Mouse (Mus musculus) liver, postnatal 0 days (tissue): Measurements from ENCODE around the gene Gm5127. TPM values are rescaled to one million over a fixed set of nuclear protein-coding genes. Genes with fewer than 3 reads are reported as not detected.

Source experiments
- ATAC-seq: fragments of 200-750 bp; cut with Nextera tagmentation; 2 replicates; pipeline ENCODE4 v1.8.0; 2017; ENCODE audit warnings: mild to moderate bottlenecking, moderate library complexity
- DNase-seq: peaks from one replicate; pipeline ENCODE4 v3.0.0-alpha.2; 2016
- H3K27ac ChIP-seq: fragments of 300-500 bp; sonication (generic); 2 replicates; pipeline ENCODE4 v1.5.1; 2014; ENCODE audit warnings: antibody characterized with exemption, moderate library complexity, mild to moderate bottlenecking, low read depth
- H3K27me3 ChIP-seq: fragments of 300-500 bp; sonication (generic); 2 replicates; pipeline ENCODE4 v1.6.1; 2014; ENCODE audit warnings: low read length, control low read depth, mixed read lengths; ENCODE audit not compliant: insufficient read depth
- H3K36me3 ChIP-seq: fragments of 300-500 bp; sonication (generic); replicated peaks from 2 replicates; pipeline ENCODE4 v1.6.1; 2014; ENCODE audit warnings: mild to moderate bottlenecking, control low read depth, low read length, moderate library complexity, mixed read lengths; ENCODE audit not compliant: insufficient read depth
- H3K4me1 ChIP-seq: fragments of 300-500 bp; sonication (generic); 2 replicates; pipeline ENCODE4 v1.6.1; 2014; ENCODE audit warnings: antibody characterized with exemption, mild to moderate bottlenecking, control low read depth; ENCODE audit not compliant: insufficient read depth
- H3K4me2 ChIP-seq: fragments of 300-500 bp; sonication (generic); 2 replicates; pipeline ENCODE4 v1.6.1; 2014; ENCODE audit warnings: low read depth, mild to moderate bottlenecking, low read length, moderate library complexity, mixed read lengths
- H3K4me3 ChIP-seq: fragments of 300-500 bp; sonication (generic); 2 replicates; pipeline ENCODE4 v1.5.1; 2014; ENCODE audit warnings: low read depth, low read length
- H3K9ac ChIP-seq: fragments of 300-500 bp; sonication (generic); replicated peaks from 2 replicates; pipeline ENCODE4 v1.6.1; 2014; ENCODE audit warnings: mild to moderate bottlenecking, moderate library complexity
- H3K9me3 ChIP-seq: fragments of 300-500 bp; sonication (generic); 2 replicates; pipeline ENCODE4 v1.6.1; 2016; ENCODE audit warnings: mild to moderate bottlenecking, control low read depth, low read length, mixed read lengths
- CTCF ChIP-seq: sonication (generic); IDR thresholded peaks from 2 replicates; pipeline ENCODE4 v1.5.1; 2016; ENCODE audit warnings: antibody characterized with exemption, low read depth
- EP300 ChIP-seq: IDR thresholded peaks from 2 replicates; pipeline ENCODE4 v1.6.1; 2016; ENCODE audit warnings: antibody characterized with exemption, low read depth, mild to moderate bottlenecking
- WGBS: fragments of 180-500 bp; shearing (Covaris S2); extraction: QIAGEN DNeasy Blood & Tissue Kit; methylation state at CpG from one replicate; pipeline ENCODE4 v1.1.7; 2014; ENCODE audit not compliant: insufficient replicate concordance; 5-methylcytosine and 5-hydroxymethylcytosine counted together
- polyA plus RNA-seq: library from polyadenylated mRNA; unstranded; fragments of >200 nt; fragmentation: Nextera tagmentation; extraction: Ambion mirVana; gene quantifications from 2 replicates; pipeline ENCODE4 v1.2.1, GENCODE M21; 2015

The Gm5127 gene
- polyA plus RNA-seq, result 0.06 TPM in 1 of 2 replicates, not detected in the other

DNA sequence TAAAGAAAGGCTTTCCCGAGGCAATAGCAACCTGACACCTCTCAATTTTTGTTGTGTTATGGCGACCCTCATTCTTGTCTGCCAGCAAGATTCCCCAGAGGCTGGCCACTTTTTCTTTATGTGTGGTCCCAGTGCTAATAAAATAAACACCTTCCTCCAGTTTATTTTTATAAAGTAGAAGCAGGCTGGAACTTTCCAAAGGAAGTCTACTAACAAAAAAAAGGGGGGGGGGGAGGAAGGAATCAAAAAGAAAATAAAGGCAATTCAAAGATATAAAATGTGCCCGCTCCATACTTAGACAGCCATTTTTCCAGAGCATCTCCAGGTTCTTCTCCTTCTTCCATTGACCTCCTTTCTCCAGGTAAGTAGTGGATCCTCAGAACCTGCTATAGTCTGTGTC, at the start of gene Gm5127:
TSS of gene Gm5127 (plus strand) at position 301 of the 400 bp plus-strand sequence.
- H3K9ac ChIP-seq, result no peak within 1 kb of the TSS
- DNase-seq (no peak), ATAC-seq (no peak)
- no peaks in the 10 kb centered on the region for H3K4me1 ChIP-seq
- no peaks in the 10 kb centered on the region for H3K9me3 ChIP-seq
- H3K27ac ChIP-seq, result no peak within 1 kb of the TSS
- H3K36me3 ChIP-seq, result no peaks in the 10 kb centered on the region
- TF ChIP-seq CTCF (no peak), EP300 (no peak)
- no peak within 1 kb of the TSS for H3K4me2 ChIP-seq
- WGBS, result 64% methylated on average over 3 of the region's 3 CpGs
- no peaks in the 10 kb centered on the region for H3K27me3 ChIP-seq
- H3K4me3 ChIP-seq, result no peak within 1 kb of the TSS

- H3K4me2 ChIP-seq, result no peak overlapping the region
- no peaks in the 10 kb centered on the region for H3K36me3 ChIP-seq
- no peaks in the 10 kb centered on the region for H3K4me1 ChIP-seq
- 32% methylated on average over 3 of the region's 3 CpGs for WGBS
- no peaks in the 10 kb centered on the region for H3K27me3 ChIP-seq
- H3K9ac ChIP-seq, result no peak overlapping the region
- DNase-seq (no peak), ATAC-seq (no peak)
- H3K9me3 ChIP-seq, result no peaks in the 10 kb centered on the region
- TF ChIP-seq EP300 (no peak), CTCF (peak; percentile 21; the same call in 1 of the 2 replicates)
- no peak overlapping the region for H3K27ac ChIP-seq
- no peak overlapping the region for H3K4me3 ChIP-seq
Measured at GRCm38 (mm10) chrX:106536359-106536758, 46.6 kb upstream of the Gm5127 start.

DNA sequence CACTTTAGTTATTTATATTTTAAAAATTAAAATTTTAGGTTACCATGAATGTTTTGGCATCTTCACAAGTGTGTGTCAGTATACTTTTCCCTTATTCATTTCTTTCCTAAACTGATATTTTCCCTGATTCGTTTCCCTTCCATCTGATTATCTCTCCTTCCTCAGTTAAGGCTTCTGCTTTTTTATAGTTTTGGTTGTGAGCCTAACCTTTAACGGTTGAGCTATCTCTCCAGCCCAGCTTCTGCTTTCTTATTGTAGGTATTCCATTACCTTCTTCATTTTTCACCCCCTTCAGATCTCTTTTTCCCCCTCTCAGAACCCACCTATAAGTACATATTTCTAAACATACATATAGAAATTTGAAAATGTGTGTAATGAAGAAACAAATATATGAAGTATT, 27.5 kb upstream of the Gm5127 start:
- no peak overlapping the region for H3K9ac ChIP-seq
- no peaks in the 10 kb centered on the region for H3K9me3 ChIP-seq
- no peaks in the 10 kb centered on the region for H3K27me3 ChIP-seq
- no peaks in the 10 kb centered on the region for H3K36me3 ChIP-seq
- no peaks in the 10 kb centered on the region for H3K4me1 ChIP-seq
- no peak overlapping the region for H3K4me3 ChIP-seq
- WGBS, result 44% methylated on average over 2 of the region's 2 CpGs
- TF ChIP-seq EP300 (no peak), CTCF (no peak)
- H3K4me2 ChIP-seq, result no peak overlapping the region
- no peak overlapping the region for H3K27ac ChIP-seq
- DNase-seq, result no peak
- ATAC-seq, result no peak

- H3K27ac ChIP-seq, result no peak overlapping the region
- ATAC-seq (no peak), DNase-seq (no peak)
- H3K9me3 ChIP-seq, result no peaks in the 10 kb centered on the region
- WGBS, result 66% methylated on average over 3 of the region's 3 CpGs
- no peak overlapping the region for H3K4me2 ChIP-seq
- H3K4me1 ChIP-seq, result no peaks in the 10 kb centered on the region
- no peak overlapping the region for H3K9ac ChIP-seq
- H3K4me3 ChIP-seq, result no peak overlapping the region
- H3K27me3 ChIP-seq, result no peaks in the 10 kb centered on the region
- TF ChIP-seq EP300 (no peak), CTCF (no peak)
- H3K36me3 ChIP-seq, result no peaks in the 10 kb centered on the region
Measured at GRCm38 (mm10) chrX:106578966-106579365, 4.0 kb upstream of the Gm5127 start.

GRCm38 (mm10) chrX:106580410-106580809, 2.6 kb upstream of the Gm5127 start:
- no peak overlapping the region for H3K27ac ChIP-seq
- ATAC-seq (no peak), DNase-seq (no peak)

DNA sequence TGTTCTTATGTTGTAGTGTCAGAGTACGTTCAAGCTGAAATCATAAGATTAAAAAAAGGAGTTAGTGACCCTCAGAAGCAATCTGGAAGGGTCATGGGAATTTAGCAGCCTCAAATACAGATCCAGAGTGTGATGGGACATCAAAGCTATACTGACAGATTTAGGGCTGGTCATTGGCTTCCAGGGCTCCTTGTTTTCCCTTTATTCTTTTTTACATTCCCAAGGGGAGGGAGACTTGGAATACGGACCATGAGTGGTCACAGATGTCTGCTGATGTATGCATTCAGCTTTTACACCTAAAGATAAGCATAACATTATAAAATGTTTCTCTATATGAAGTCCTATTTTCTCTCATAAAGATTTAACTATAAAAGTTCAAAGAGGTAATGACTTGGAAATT, 789 bp upstream of the Gm5127 start:
- ATAC-seq (no peak), DNase-seq (no peak)
- Histone ChIP-seq H3K9me3 (no peaks in the 10 kb centered on the region), H3K4me3 (no peak overlapping the region), H3K27ac (no peak overlapping the region), H3K27me3 (no peaks in the 10 kb centered on the region), H3K4me2 (no peak overlapping the region), H3K36me3 (no peaks in the 10 kb centered on the region), H3K4me1 (no peaks in the 10 kb centered on the region), H3K9ac (no peak overlapping the region)
- WGBS, result 56% methylated on average over 2 of the region's 2 CpGs
- TF ChIP-seq EP300, result no peak
- TF ChIP-seq CTCF, result no peak

More at GRCm38 (mm10) chrX:106580410-106580809, 2.6 kb upstream of the Gm5127 start:
- no peak for TF ChIP-seq CTCF
- no peak for TF ChIP-seq EP300
- Histone ChIP-seq H3K9ac (no peak overlapping the region), H3K4me3 (no peak overlapping the region), H3K4me1 (no peaks in the 10 kb centered on the region), H3K36me3 (no peaks in the 10 kb centered on the region), H3K4me2 (no peak overlapping the region), H3K9me3 (no peaks in the 10 kb centered on the region), H3K27me3 (no peaks in the 10 kb centered on the region)

DNA sequence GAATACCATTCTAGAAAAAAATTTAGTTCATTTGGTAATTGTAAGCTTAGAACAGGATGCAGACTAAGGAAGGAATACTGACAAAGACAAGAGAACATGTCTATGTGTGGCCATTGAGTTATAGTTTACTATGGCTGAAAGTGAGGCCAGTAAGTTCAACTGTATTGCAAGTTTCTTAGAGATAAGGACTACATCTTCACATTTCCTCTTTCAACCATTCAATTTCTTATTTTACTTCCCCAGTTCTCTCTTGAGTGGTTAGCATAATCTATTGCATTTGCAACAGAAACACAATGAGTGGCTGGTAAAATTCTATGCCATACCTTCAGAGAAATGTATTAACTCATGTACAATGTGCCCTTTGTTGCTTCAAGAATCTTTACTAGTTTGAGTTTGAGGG, 10.9 kb downstream of the Gm5127 start:
- H3K9me3 ChIP-seq, result no peaks in the 10 kb centered on the region
- H3K27me3 ChIP-seq, result no peaks in the 10 kb centered on the region
- H3K9ac ChIP-seq, result no peak overlapping the region
- DNase-seq (no peak), ATAC-seq (no peak)
- H3K27ac ChIP-seq, result no peak overlapping the region
- H3K36me3 ChIP-seq, result no peaks in the 10 kb centered on the region
- H3K4me3 ChIP-seq, result no peak overlapping the region
- no peaks in the 10 kb centered on the region for H3K4me1 ChIP-seq
- TF ChIP-seq CTCF (no peak), EP300 (no peak)
- H3K4me2 ChIP-seq, result no peak overlapping the region
